Mouse (Mus musculus): ENCODE results near the gene Ralbp1. TPM values are rescaled to one million over a fixed set of nuclear protein-coding genes. Genes with fewer than 3 reads are reported as not detected.

Ralbp1 gene
- polyA plus RNA-seq, 1 experiment, result 60.5 TPM

DNA sequence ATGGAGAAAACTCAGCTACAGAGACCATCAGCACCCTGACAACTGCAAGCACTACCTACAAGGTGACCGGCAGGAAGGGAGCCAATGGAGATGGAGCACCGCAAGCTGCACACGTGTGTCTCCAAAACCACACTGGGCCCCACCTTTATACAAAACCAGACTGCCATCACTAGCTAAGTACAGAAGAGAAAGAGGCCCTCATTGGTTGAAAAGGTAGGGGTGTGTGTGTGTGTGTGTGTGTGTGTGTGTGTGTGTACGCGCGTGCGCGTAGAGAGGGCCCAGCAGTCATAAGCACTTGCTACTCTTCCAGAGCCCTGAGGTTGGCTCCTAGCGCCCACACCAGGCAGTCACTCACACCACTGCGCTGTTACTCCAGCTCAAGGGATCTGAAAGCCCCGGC, 11.8 kb downstream of the Ralbp1 start:
- peaks cover 9% of the 10 kb centered on the region for H3K4me1 ChIP-seq (ENCODE audit: control insufficient read depth, insufficient read depth, low read length)
- no peak overlapping the region for H3K4me3 ChIP-seq (replicated peaks; ENCODE audit: extremely low read depth, low read depth, low read length)
- no peak for TF ChIP-seq POLR2A (IDR thresholded peaks at IDR 0.05; ENCODE audit: borderline replicate concordance, extremely low read depth, low read depth, low read length)
- no peak for TF ChIP-seq CTCF (IDR thresholded peaks at IDR 0.05; ENCODE audit: insufficient read depth, low read length)
- 85% methylated on average over 11 of the region's 11 CpGs for whole genome bisulfite sequencing
- no peak for DNase-seq

DNA sequence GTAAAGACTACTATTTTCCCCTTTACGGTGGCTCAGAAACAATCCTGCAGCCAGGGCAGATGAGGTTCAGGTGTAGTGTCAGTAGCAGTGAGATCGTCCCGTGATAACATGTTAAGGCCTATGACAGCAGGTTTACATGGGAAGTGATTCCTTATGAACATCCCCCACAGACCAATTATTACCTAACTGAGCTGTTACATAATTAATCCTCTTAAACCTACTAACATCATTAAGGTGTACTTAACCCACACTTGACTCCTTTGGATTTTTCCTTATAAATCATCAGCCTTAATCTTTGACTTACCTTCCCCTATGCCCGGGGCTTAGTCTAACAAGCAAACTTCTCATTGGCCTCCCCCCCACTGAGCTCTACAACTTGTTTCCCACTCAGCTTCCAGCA, 12.4 kb downstream of the Ralbp1 start:
- no peak for DNase-seq
- Histone ChIP-seq H3K4me3 (replicated peaks; ENCODE audit: extremely low read depth, low read depth, low read length) (no peak overlapping the region), H3K4me1 (ENCODE audit: control insufficient read depth, insufficient read depth, low read length) (peaks cover 9% of the 10 kb centered on the region)
- TF ChIP-seq POLR2A (IDR thresholded peaks at IDR 0.05; ENCODE audit: borderline replicate concordance, extremely low read depth, low read depth, low read length) (no peak), CTCF (IDR thresholded peaks at IDR 0.05; ENCODE audit: insufficient read depth, low read length) (no peak)
- WGBS, result 70% methylated on average over 4 of the region's 4 CpGs

DNA sequence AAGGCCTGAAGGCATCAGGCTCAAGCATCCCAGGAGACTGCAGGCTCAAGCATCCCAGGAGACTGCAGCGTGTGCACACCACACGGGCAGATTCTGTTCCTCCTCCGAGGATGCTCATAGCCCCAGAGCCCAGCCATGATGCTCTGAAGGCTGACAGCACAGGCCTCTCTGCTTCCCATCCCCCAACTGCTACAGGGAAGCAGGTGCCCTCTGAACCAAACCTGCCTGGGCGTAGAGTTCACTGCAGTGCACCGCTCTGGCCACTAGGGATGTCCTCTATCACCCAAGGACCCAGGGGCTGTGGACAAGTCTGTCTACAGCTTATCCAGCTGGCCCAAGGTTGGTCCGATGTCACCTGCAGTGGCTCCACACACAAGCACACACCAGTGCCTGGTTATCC, 12.9 kb downstream of the Ralbp1 start:
- TF ChIP-seq POLR2A (IDR thresholded peaks at IDR 0.05; ENCODE audit: borderline replicate concordance, extremely low read depth, low read depth, low read length) (no peak), CTCF (IDR thresholded peaks at IDR 0.05; ENCODE audit: insufficient read depth, low read length) (peak; percentile 62)
- Histone ChIP-seq H3K4me3 (replicated peaks; ENCODE audit: extremely low read depth, low read depth, low read length) (no peak overlapping the region), H3K4me1 (ENCODE audit: control insufficient read depth, insufficient read depth, low read length) (peaks cover 9% of the 10 kb centered on the region)
- DNase-seq, result no peak
- WGBS, result 49% methylated on average over 6 of the region's 6 CpGs

DNA sequence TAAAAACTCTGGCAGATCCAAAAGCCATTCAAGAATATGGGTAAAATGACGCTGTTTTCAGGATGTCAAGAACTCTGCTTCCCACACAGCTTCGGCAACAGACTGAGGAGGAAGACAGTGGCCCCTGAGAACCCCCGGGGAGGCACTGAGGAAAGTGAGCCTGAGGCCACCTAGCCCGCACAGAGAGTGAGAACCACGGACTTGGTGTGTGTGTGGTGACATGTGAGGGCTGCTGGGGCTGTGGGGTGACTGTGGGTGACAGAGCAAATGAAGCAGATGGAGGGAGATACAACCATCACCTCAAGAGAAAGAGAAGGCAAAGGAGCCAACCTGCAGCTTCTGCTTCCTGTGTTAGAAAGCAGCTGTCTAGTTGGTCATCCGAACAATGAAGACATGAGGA, 13.5 kb downstream of the Ralbp1 start:
- 34% methylated on average over 6 of the region's 6 CpGs for WGBS
- no peak for DNase-seq

DNA sequence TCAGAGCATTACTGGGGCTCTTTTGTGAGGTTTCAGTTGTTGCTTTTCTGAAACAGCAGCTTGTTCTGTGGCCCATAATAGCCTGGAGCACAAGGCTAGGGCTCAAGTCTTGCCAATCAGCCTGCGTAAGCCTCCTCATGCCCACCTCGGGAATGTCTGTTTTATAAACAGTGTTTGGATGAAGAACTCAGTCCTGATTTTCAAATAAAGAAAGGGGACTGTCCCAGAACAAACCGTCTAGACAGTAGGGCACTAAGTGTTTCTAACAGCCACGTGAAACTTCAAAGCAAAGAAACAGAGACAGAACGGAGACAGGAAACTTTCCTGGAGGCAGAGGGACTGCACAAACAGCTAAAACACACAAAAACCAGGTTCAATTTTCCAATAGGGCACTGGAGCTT, 14.0 kb downstream of the Ralbp1 start:
- Histone ChIP-seq H3K4me3 (replicated peaks; ENCODE audit: extremely low read depth, low read depth, low read length) (no peak overlapping the region), H3K4me1 (ENCODE audit: control insufficient read depth, insufficient read depth, low read length) (peaks cover 7% of the 10 kb centered on the region)
- 12% methylated on average over 5 of the region's 5 CpGs for WGBS
- no peak for DNase-seq
- TF ChIP-seq POLR2A (IDR thresholded peaks at IDR 0.05; ENCODE audit: borderline replicate concordance, extremely low read depth, low read depth, low read length) (no peak), CTCF (IDR thresholded peaks at IDR 0.05; ENCODE audit: insufficient read depth, low read length) (no peak)

More for the DNA sequence above, 13.5 kb downstream of the Ralbp1 start:
- peaks cover 9% of the 10 kb centered on the region for H3K4me1 ChIP-seq (ENCODE audit: control insufficient read depth, insufficient read depth, low read length)
- no peak overlapping the region for H3K4me3 ChIP-seq (replicated peaks; ENCODE audit: extremely low read depth, low read depth, low read length)
- TF ChIP-seq CTCF (IDR thresholded peaks at IDR 0.05; ENCODE audit: insufficient read depth, low read length) (no peak), POLR2A (IDR thresholded peaks at IDR 0.05; ENCODE audit: borderline replicate concordance, extremely low read depth, low read depth, low read length) (no peak)

DNA sequence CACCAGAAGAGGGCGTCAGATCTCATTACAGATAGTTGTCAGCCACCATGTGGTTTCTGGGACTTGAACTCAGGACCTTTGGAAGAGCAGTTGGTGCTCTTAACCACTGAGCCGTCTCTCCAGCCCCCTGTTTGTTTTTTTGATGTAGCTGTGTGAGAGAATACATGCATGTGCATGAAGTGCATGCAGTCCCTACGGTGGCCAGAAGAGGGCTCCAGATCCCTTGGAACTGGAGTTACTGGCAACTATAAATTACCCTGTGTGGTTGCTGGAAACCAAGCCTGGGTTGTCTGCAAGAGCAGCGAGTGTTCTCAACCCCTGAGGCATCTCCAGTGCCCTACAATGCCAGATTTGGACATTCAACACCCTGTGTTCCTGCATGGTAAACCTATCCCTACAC, 15.5 kb downstream of the Ralbp1 start:
- Histone ChIP-seq H3K4me3 (replicated peaks; ENCODE audit: extremely low read depth, low read depth, low read length) (no peak overlapping the region), H3K4me1 (ENCODE audit: control insufficient read depth, insufficient read depth, low read length) (peaks cover 7% of the 10 kb centered on the region)
- peak; percentile 77 for DNase-seq
- TF ChIP-seq CTCF (IDR thresholded peaks at IDR 0.05; ENCODE audit: insufficient read depth, low read length) (peak; percentile 82), POLR2A (IDR thresholded peaks at IDR 0.05; ENCODE audit: borderline replicate concordance, extremely low read depth, low read depth, low read length) (no peak)
- 33% methylated on average over 4 of the region's 4 CpGs for WGBS

DNA sequence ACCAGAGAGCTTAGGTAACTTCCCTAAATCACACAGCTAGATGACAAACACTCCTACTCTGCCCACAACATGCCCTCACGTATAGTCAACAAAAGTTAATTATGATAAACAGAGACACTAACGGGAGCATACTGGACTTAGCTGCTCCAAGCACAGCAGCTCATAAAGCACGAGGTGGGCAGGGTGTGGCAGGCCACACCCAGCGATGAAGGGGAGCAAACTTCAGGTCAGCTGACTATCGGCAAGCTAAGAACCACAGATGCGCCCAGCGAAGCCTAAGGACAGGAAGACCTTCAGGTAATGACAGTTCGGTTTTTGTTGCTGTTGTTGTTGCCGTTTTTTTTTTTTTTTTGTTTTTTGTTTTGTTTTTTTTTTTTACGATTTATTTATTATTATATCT, 15.9 kb downstream of the Ralbp1 start:
- 81% methylated on average over 10 of the region's 10 CpGs for whole genome bisulfite sequencing
- peaks cover 9% of the 10 kb centered on the region for H3K4me1 ChIP-seq (ENCODE audit: control insufficient read depth, insufficient read depth, low read length)
- H3K4me3 ChIP-seq (replicated peaks; ENCODE audit: extremely low read depth, low read depth, low read length), result no peak overlapping the region
- TF ChIP-seq POLR2A (IDR thresholded peaks at IDR 0.05; ENCODE audit: borderline replicate concordance, extremely low read depth, low read depth, low read length) (no peak), CTCF (IDR thresholded peaks at IDR 0.05; ENCODE audit: insufficient read depth, low read length) (no peak)
- DNase-seq, result no peak

DNA sequence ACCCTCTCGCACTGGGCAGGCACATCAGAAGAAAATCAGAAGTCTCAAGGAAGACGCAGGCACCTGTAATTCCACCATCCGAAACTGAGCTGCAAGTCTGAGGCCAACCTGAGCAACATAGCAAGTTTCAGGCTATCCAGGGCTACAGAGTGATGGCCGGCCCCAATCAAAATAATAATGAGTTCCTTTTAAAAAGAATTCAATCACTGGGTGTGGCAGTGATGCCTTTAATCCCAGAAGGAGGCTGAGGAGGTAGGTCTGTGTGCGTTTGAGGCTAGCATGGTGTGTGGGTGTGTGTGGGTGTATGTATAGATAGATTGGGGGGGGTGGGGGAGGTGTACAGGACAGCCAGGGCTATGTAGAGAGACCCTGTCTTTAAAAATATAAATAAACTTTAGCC, 17.6 kb downstream of the Ralbp1 start:
- H3K4me1 ChIP-seq (ENCODE audit: control insufficient read depth, insufficient read depth, low read length), result peaks cover 7% of the 10 kb centered on the region
- no peak for DNase-seq
- 87% methylated on average over 5 of the region's 5 CpGs for WGBS
- TF ChIP-seq POLR2A (IDR thresholded peaks at IDR 0.05; ENCODE audit: borderline replicate concordance, extremely low read depth, low read depth, low read length), result no peak
- TF ChIP-seq CTCF (IDR thresholded peaks at IDR 0.05; ENCODE audit: insufficient read depth, low read length), result no peak
- no peak overlapping the region for H3K4me3 ChIP-seq (replicated peaks; ENCODE audit: extremely low read depth, low read depth, low read length)

DNA sequence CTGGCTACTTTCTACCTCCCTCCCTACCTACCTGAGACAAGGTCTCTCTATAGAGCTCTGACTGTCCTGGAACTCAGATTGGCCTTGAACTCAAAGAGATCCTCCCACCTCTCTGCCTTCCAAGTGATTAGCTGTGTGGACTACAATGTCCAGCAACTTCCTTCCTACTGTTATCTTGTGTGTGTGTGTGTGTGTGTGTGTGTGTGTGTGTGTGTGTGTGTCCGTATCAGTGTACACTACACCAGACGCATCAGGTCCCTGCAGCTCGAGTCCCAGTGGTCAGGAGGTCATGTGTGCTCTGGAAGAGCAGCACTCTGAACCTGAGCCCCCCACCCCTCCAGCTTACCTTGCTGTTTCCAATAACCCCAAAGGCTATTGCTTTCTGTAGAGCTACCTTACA, 19.4 kb downstream of the Ralbp1 start:
- H3K4me3 ChIP-seq (replicated peaks; ENCODE audit: extremely low read depth, low read depth, low read length), result no peak overlapping the region
- no peak for DNase-seq
- 43% methylated on average over 3 of the region's 3 CpGs for WGBS
- no peak for TF ChIP-seq POLR2A (IDR thresholded peaks at IDR 0.05; ENCODE audit: borderline replicate concordance, extremely low read depth, low read depth, low read length)
- no peak for TF ChIP-seq CTCF (IDR thresholded peaks at IDR 0.05; ENCODE audit: insufficient read depth, low read length)
- H3K4me1 ChIP-seq (ENCODE audit: control insufficient read depth, insufficient read depth, low read length), result peaks cover 2% of the 10 kb centered on the region; the same call in 1 of the 2 replicates

DNA sequence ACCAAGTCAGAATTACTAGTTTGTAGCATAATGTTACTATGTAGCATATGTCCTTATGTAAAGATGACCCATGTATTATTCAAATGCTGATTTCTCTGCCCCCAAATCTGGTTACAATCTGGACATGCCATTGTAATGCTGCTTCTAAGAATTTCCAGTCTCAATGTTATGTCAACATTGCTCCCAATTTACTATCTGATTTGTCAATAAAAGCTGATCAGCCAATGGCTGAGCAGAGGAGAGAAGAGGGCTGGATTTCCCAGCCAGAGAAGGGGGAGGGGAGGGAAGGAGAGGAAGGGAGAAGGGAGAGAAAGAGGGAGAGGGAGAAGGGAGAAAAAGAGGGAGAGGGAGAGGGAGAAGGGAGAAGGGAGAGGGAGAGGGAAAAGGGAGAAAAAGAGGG, 20.3 kb downstream of the Ralbp1 start:
- no peak overlapping the region for H3K4me3 ChIP-seq (replicated peaks; ENCODE audit: extremely low read depth, low read depth, low read length)
- no peak for TF ChIP-seq POLR2A (IDR thresholded peaks at IDR 0.05; ENCODE audit: borderline replicate concordance, extremely low read depth, low read depth, low read length)
- no peak for TF ChIP-seq CTCF (IDR thresholded peaks at IDR 0.05; ENCODE audit: insufficient read depth, low read length)
- no peak for DNase-seq
- H3K4me1 ChIP-seq (ENCODE audit: control insufficient read depth, insufficient read depth, low read length), result peaks cover 2% of the 10 kb centered on the region; the same call in 1 of the 2 replicates

Measured in lung, adult 2 months (tissue).